Mouse (Mus musculus) lung, adult 2 months (tissue): ENCODE measurements at regions not wholly inside any gene's neighbourhood (a gene's known extent, or its start where the extent isn't known, plus 50 kb on each side); places are given as distances from the start of the nearest gene placed in this dataset.
A peak's percentile ranks its signal among the peaks of the same experiment; 100 is the strongest.

Experiments used
- DNase-seq: peaks from one replicate; pipeline ENCODE4 v3.0.0; 2022
- H3K4me1 ChIP-seq: fragments of 200-500 bp; 2 replicates; pipeline ENCODE4 v1.6.1; 2011; ENCODE audit warnings: low read length; ENCODE audit not compliant: control insufficient read depth, insufficient read depth
- H3K4me3 ChIP-seq: fragments of 200-500 bp; replicated peaks from 2 replicates; pipeline ENCODE3; 2011; ENCODE audit warnings: low read depth, mild to moderate bottlenecking, control low read depth, low read length; ENCODE audit errors: extremely low read depth
- CTCF ChIP-seq: fragments of 200-500 bp; IDR thresholded peaks from 2 replicates; pipeline ENCODE4 v1.5.1; 2011; ENCODE audit warnings: mild to moderate bottlenecking, low read length, control low read depth; ENCODE audit not compliant: insufficient read depth
- POLR2A ChIP-seq: fragments of 200-500 bp; IDR thresholded peaks from 2 replicates; pipeline ENCODE4 v1.6.1; 2011; ENCODE audit warnings: low read depth, mild to moderate bottlenecking, control low read depth, low read length, borderline replicate concordance; ENCODE audit errors: extremely low read depth
- WGBS: fragments of 180-500 bp; shearing (Covaris S2); methylation state at CpG from one replicate; pipeline ENCODE4 v1.1.7; 2018; 5-methylcytosine and 5-hydroxymethylcytosine counted together

DNA sequence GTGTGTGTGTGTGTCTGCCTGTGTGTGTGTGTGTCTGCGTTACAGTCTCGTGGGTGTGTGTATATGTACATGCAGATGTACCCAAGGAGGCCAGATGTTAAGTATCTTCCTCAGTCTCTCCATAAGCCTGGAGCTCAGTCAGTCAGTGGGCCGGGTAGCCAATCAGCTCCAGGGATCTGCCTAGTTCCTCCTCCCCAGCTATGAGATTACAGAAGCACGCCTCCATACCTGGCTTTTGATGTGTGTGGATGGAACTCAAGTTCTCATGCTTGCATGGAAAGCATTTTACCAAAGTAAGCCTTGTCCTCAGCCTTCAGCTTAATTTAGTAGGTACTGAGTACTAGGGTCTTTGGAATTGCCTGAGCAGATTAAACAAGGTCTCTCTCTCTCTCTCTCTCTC is 91.0 kb upstream of the Cadm1 start:
- Histone ChIP-seq H3K4me3 (no peak overlapping the region), H3K4me1 (peaks cover 6% of the 10 kb centered on the region)
- TF ChIP-seq POLR2A (no peak), CTCF (no peak)
- 73% methylated on average over 4 of the region's 4 CpGs for WGBS
- no peak for DNase-seq

DNA sequence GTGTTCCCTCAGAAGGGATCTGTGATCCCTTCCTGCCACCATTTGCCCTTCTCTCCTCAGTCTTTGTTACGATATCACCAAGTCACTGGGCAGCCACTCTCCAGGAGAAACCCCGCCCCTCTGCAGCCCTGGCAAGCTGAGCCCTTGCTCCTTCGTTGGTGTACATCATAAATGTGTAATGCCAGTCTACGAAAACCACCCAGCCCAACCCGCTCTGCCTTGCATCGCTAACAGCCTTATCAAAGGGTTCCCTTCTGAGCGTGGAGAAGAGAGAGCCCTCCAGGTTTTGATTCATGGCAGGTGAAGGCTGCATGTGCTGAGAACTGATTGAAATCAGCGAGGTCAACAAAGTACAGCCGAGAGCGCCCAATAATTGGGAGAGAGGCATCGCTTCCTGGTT is 90.5 kb upstream of the Cadm1 start:
- WGBS, result 32% methylated on average over 11 of the region's 11 CpGs
- H3K4me3 ChIP-seq, result no peak overlapping the region

DNA sequence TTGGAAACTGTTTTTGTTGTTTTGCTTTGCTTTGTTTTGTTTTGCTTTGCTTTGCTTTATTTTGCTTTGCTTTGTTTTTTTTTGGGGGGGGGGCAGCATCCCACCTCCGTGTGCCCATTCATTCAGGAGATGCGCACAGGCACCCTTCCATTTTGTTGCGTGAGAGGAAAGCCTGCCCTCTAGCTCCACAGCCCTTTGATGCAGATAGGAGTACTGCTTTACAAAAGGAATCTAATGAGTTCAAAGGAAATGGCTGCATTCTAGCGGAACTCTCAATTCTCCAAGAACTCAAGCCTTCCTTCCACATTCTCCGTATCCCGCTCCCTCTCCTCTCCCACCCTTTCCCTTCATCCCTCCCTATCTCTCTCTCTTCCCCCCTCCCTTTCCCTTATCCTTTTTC is 89.8 kb upstream of the Cadm1 start:
- no peak for DNase-seq
- 30% methylated on average over 6 of the region's 6 CpGs for WGBS
- Histone ChIP-seq H3K4me3 (no peak overlapping the region), H3K4me1 (peaks cover 6% of the 10 kb centered on the region)
- TF ChIP-seq CTCF, result peak; percentile 20; the same call in 1 of the 2 replicates
- no peak for TF ChIP-seq POLR2A

More for the DNA sequence above, 90.5 kb upstream of the Cadm1 start:
- TF ChIP-seq POLR2A (no peak), CTCF (no peak)
- no peak for DNase-seq
- peaks cover 6% of the 10 kb centered on the region for H3K4me1 ChIP-seq

DNA sequence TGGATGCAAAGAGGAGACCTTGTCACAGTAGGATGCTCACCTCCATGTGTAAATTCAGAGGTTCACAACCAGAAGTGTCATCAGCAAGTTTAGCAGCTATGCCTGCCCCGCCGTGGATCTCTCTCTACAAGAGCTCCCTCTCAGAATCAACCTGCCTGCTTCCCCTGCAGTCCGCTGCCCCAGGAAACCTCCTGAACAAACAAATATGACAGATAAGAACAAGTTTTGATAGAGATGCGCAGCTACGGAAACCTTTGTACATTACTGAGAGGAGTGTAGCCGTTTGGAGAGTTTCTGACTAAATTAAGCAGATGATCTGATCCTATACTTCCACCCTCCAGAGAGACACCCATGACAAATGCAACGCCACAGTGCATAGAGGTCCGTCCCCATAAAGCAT is 88.8 kb upstream of the Cadm1 start:
- peaks cover 6% of the 10 kb centered on the region for H3K4me1 ChIP-seq
- no peak for TF ChIP-seq CTCF
- TF ChIP-seq POLR2A, result no peak
- H3K4me3 ChIP-seq, result no peak overlapping the region
- whole genome bisulfite sequencing, result 58% methylated on average over 8 of the region's 8 CpGs
- no peak for DNase-seq

DNA sequence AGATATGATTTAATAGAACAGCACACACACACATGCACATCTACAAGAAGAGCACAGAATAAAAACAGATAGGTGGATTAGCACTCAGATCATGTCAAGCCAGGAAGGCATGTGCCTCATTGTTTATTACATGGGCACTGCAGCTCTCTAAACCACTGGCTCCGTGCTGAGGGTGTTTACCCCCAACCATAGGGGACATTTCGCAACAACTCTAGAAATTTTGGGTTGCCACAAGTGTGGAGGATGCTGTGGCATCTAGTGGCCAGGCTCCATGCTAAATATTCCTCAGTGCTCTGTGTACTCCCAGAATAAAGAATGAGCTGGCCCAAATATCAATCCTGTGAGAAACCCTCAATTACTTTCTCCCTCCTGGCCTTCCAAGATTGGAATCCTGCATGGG is 85.8 kb upstream of the Cadm1 start:
- H3K4me1 ChIP-seq, result peaks cover 6% of the 10 kb centered on the region
- H3K4me3 ChIP-seq, result no peak overlapping the region
- WGBS, result 71% methylated on average over 2 of the region's 2 CpGs
- no peak for DNase-seq
- TF ChIP-seq CTCF (no peak), POLR2A (no peak)

DNA sequence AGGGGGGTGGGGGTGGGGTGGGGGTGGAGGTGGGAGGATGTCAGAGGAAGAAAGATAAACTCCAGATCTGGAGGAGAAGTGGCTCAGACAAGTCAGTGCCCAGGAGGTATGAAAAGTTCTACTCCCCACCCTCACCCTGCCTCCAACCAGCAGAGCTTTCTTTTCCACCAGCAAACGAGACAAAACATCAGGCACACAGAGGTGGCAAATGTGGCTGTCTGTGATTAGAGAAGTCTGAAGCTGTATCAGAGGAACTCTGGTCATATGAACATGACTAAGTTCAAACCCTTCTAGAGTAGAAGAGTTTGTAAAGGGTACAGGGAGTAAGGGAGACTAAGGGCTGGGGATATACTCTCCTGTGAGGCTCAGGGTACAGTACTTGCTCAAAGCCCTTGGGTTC is 85.2 kb upstream of the Cadm1 start:
- 46% methylated on average over 1 of the region's 1 CpGs for WGBS
- no peak for DNase-seq
- H3K4me1 ChIP-seq, result peaks cover 6% of the 10 kb centered on the region
- no peak overlapping the region for H3K4me3 ChIP-seq
- TF ChIP-seq POLR2A (no peak), CTCF (no peak)

DNA sequence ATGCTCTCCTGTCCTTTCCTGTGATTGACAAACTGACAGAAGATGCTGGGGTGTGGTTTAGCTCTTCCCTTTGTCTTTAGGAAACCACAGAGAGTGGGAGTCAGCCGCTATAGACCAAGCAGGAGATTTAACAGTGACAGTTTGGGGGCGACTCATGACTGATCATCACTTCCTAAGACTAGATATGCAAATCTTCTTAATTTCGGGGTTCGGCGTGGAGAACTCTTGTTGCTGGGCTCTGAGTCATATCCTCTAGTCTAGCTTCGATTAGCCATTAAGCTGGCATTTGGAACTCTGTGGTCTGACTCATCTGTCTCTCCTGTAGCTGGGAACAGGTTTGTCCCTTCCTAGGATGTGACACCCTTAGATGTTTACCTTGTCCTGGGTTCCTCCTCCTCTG is 84.6 kb upstream of the Cadm1 start:
- DNase-seq, result no peak
- Histone ChIP-seq H3K4me1 (peaks cover 3% of the 10 kb centered on the region), H3K4me3 (no peak overlapping the region)
- TF ChIP-seq POLR2A, result no peak
- no peak for TF ChIP-seq CTCF
- WGBS, result 45% methylated on average over 6 of the region's 6 CpGs

DNA sequence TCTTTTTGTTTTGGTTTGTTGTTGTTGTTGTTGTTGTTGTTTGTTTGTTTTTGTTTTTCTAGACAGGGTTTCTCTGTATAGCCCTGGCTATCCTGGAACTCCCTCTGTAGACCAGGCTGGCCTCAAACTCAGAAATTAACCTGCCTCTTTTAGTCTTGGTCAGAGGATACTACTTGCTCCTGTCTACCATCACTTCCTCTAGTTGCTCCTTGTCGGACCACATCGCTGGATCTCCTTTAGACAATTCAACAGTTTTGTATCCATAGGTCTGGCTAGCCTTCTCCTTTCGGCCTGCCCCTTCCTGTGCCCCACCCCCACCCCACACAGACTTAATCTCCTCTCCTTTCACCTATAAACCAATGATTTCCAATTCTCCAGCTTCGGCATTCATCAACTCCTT is 77.2 kb upstream of the Cadm1 start:
- no peak for TF ChIP-seq POLR2A
- no peak for TF ChIP-seq CTCF
- 71% methylated on average over 4 of the region's 4 CpGs for WGBS
- Histone ChIP-seq H3K4me3 (no peak overlapping the region), H3K4me1 (no peaks in the 10 kb centered on the region)
- DNase-seq, result no peak

DNA sequence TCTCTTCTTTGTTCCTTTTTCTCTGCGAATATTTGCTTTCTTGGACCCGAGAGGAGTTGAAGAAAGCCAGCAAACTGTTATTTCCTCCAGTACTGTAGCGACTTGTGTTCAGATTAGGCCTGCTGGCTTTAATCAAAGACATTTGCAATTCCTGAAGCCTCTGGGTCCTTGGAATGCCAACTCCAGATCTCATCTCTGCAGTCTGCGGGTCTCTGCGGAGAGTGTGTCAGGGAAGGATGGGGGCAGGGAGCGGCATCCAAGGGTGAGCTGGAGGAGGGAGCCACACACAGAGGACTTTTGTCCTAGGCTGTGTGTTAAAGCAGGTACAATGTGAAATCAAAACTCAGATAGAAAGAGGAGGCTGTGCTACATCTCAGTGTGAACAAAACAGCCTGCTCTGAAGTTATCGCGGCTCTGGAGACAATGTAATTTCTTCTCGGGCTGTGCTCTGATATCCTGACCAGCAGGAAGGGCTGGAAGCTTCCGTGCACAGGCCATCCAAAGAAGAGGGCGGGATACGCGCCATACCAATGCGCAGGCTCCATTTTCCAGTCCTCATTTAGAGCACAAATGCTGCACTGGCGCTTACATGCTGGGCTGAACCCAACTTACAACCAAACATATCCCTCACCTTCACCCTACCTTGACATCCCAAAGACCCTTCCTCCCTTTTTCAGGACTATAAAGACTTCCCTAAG is 71.1 kb upstream of the Cadm1 start:
- Histone ChIP-seq H3K4me1 (no peaks in the 10 kb centered on the region), H3K4me3 (no peak overlapping the region)
- TF ChIP-seq POLR2A (no peak), CTCF (no peak)
- 43% methylated on average over 15 of the region's 15 CpGs for WGBS
- DNase-seq, result no peak

DNA sequence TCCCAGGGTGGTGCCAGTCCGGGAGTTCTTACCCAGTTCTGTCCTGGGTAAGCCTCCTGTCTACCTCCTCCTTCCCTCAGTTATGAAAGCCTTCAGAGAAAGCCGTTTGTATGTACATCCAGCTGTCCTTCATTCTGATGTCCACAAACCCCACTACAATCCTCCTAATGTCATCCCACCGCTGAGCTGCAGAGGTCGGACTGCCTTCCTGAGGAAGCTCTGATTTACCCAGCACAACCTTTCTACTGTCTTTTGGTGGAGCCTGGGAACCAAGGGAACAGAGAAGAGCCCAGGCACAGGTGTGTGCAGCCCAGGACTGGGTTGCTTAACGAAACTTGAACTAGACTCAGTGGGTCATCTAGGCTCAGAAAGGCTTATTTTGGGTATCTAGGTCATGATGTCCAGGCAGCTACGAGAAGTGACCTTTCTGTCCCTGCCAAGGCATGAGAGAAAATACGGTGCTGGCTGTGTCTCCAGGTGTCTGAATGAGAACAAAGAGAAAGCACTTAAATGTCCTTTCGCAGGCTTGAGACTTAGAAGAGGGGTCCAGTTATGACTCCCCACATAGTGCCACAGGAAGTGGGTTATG is 70.4 kb upstream of the Cadm1 start:
- 76% methylated on average over 8 of the region's 8 CpGs for WGBS
- no peak for DNase-seq
- Histone ChIP-seq H3K4me1 (no peaks in the 10 kb centered on the region), H3K4me3 (no peak overlapping the region)
- TF ChIP-seq CTCF (no peak), POLR2A (no peak)

DNA sequence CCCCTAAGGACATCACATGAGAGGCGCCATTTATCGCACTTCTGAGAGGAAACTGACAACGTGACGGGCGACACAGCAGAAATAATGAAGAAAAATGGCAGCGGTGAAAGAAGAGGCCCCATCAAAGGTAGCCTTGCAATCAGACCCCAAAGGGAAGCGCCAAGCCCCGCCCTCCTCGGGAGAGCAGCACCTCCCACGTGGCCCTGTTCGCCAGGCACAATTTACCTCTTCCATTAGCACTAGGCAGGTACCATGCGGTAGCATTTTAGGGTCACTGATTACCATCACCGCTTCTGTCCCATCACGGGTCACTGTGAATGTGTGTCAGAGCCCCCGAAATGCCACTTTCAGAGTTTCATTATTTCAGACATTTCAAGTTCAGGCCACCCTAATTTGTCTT is 69.7 kb upstream of the Cadm1 start:
- 86% methylated on average over 15 of the region's 15 CpGs for WGBS

More for the DNA sequence above, 69.7 kb upstream of the Cadm1 start:
- H3K4me1 ChIP-seq, result no peaks in the 10 kb centered on the region
- DNase-seq, result no peak
- H3K4me3 ChIP-seq, result no peak overlapping the region
- TF ChIP-seq POLR2A, result no peak
- TF ChIP-seq CTCF, result no peak
